Mouse (Mus musculus) E14TG2a.4 (cell line): Measurements from ENCODE around the gene Dgki.

ENCODE experiments used
- H3K27me3 ChIP-seq: 2 replicates; pipeline ENCODE4 v1.6.1; 2014; ENCODE audit warnings: low read length, control low read depth; ENCODE audit not compliant: insufficient read depth
- H3K36me3 ChIP-seq: 2 replicates; pipeline ENCODE4 v1.6.1; 2014; ENCODE audit warnings: low read length, control low read depth; ENCODE audit not compliant: insufficient read depth
- H3K4me1 ChIP-seq: replicated peaks from 2 replicates; pipeline ENCODE4 v1.6.1; 2014; ENCODE audit warnings: low read depth, low read length, control low read depth
- H3K4me3 ChIP-seq: replicated peaks from 2 replicates; pipeline ENCODE4 v1.5.1; 2014; ENCODE audit warnings: mild to moderate bottlenecking, low read length
- H3K9me3 ChIP-seq: 2 replicates; pipeline ENCODE4 v1.6.1; 2014; ENCODE audit warnings: low read length, control low read depth
- CTCF ChIP-seq: conservative IDR thresholded peaks from 2 replicates; pipeline ENCODE4 v1.5.1; 2014; ENCODE audit warnings: low read length
- NANOG ChIP-seq: IDR thresholded peaks from 2 replicates; pipeline ENCODE4 v1.6.1; 2014; ENCODE audit warnings: borderline replicate concordance, low read length, mixed read lengths
- POU5F1 ChIP-seq: IDR thresholded peaks from 2 replicates; pipeline ENCODE4 v1.6.1; 2014; ENCODE audit warnings: low read length, borderline replicate concordance

Dgki gene

GRCm38 (mm10) chr6:36973096-36973495, 326.9 kb downstream of the Dgki start:
- no peak overlapping the region for H3K4me3 ChIP-seq
- H3K36me3 ChIP-seq: no peaks in the 10 kb centered on the region
- H3K9me3 ChIP-seq: no peaks in the 10 kb centered on the region
- TF ChIP-seq NANOG: no peak
- no peak for TF ChIP-seq POU5F1
- TF ChIP-seq CTCF: no peak
- H3K4me1 ChIP-seq: no peaks in the 10 kb centered on the region
- no peaks in the 10 kb centered on the region for H3K27me3 ChIP-seq

GRCm38 (mm10) chr6:36972494-36972893, 327.5 kb downstream of the Dgki start:
- no peaks in the 10 kb centered on the region for H3K36me3 ChIP-seq
- TF ChIP-seq CTCF (no peak), POU5F1 (no peak), NANOG (no peak)
- H3K27me3 ChIP-seq: no peaks in the 10 kb centered on the region
- H3K4me3 ChIP-seq: no peak overlapping the region
- H3K4me1 ChIP-seq: no peaks in the 10 kb centered on the region
- H3K9me3 ChIP-seq: no peaks in the 10 kb centered on the region

GRCm38 (mm10) chr6:36969249-36969885, 330.6 kb downstream of the Dgki start:
- H3K4me1 ChIP-seq: no peaks in the 10 kb centered on the region
- no peak for TF ChIP-seq NANOG
- TF ChIP-seq POU5F1: no peak
- no peak for TF ChIP-seq CTCF
- H3K27me3 ChIP-seq: no peaks in the 10 kb centered on the region
- no peaks in the 10 kb centered on the region; the same call in 1 of the 2 replicates for H3K9me3 ChIP-seq
- no peaks in the 10 kb centered on the region for H3K36me3 ChIP-seq
- H3K4me3 ChIP-seq: no peak overlapping the region

- no peak overlapping the region for H3K4me3 ChIP-seq
- H3K9me3 ChIP-seq: no peaks in the 10 kb centered on the region; the same call in 1 of the 2 replicates
- no peak for TF ChIP-seq POU5F1
- TF ChIP-seq CTCF: no peak
- TF ChIP-seq NANOG: no peak
- no peaks in the 10 kb centered on the region for H3K4me1 ChIP-seq
- H3K27me3 ChIP-seq: no peaks in the 10 kb centered on the region
- no peaks in the 10 kb centered on the region for H3K36me3 ChIP-seq
These were observed 339.3 kb downstream of the Dgki start for GRCm38 (mm10) chr6:36960658-36961057.

GRCm38 (mm10) chr6:36955293-36955692, 344.7 kb downstream of the Dgki start:
- Histone ChIP-seq H3K36me3 (no peaks in the 10 kb centered on the region), H3K4me3 (no peak overlapping the region), H3K27me3 (no peaks in the 10 kb centered on the region), H3K9me3 (no peaks in the 10 kb centered on the region), H3K4me1 (no peaks in the 10 kb centered on the region)
- TF ChIP-seq CTCF: peak; percentile 73
- TF ChIP-seq NANOG: no peak

GRCm38 (mm10) chr6:36950648-36951047, 349.3 kb downstream of the Dgki start:
- H3K4me3 ChIP-seq: no peak overlapping the region
- no peaks in the 10 kb centered on the region for H3K9me3 ChIP-seq
- no peaks in the 10 kb centered on the region for H3K27me3 ChIP-seq
- no peaks in the 10 kb centered on the region for H3K36me3 ChIP-seq
- no peaks in the 10 kb centered on the region for H3K4me1 ChIP-seq
- TF ChIP-seq CTCF (no peak), NANOG (no peak), POU5F1 (no peak)

- no peaks in the 10 kb centered on the region for H3K4me1 ChIP-seq
- no peaks in the 10 kb centered on the region for H3K36me3 ChIP-seq
- H3K4me3 ChIP-seq: no peak overlapping the region
- H3K27me3 ChIP-seq: no peaks in the 10 kb centered on the region
- H3K9me3 ChIP-seq: peaks cover 4% of the 10 kb centered on the region
- TF ChIP-seq POU5F1 (no peak), CTCF (no peak), NANOG (no peak)
These were observed 352.1 kb downstream of the Dgki start for GRCm38 (mm10) chr6:36947861-36948260.

- Histone ChIP-seq H3K27me3 (no peaks in the 10 kb centered on the region), H3K9me3 (peaks cover under 1% of the 10 kb centered on the region)
- TF ChIP-seq CTCF (no peak), POU5F1 (no peak), NANOG (no peak)
These were observed 362.5 kb downstream of the Dgki start for GRCm38 (mm10) chr6:36937527-36937926.

GRCm38 (mm10) chr6:36936816-36937215, 363.2 kb downstream of the Dgki start:
- no peak for TF ChIP-seq CTCF
- TF ChIP-seq NANOG: no peak
- TF ChIP-seq POU5F1: no peak
- Histone ChIP-seq H3K4me1 (no peaks in the 10 kb centered on the region), H3K4me3 (no peak overlapping the region), H3K36me3 (no peaks in the 10 kb centered on the region), H3K27me3 (no peaks in the 10 kb centered on the region), H3K9me3 (no peaks in the 10 kb centered on the region)

More at GRCm38 (mm10) chr6:36937527-36937926, 362.5 kb downstream of the Dgki start:
- Histone ChIP-seq H3K4me3 (no peak overlapping the region), H3K36me3 (no peaks in the 10 kb centered on the region), H3K4me1 (no peaks in the 10 kb centered on the region)
